Mouse (Mus musculus) lung, embryonic 14.5 days (tissue): ENCODE results near the gene Pclo. TPM values are rescaled to one million over a fixed set of nuclear protein-coding genes. Genes with fewer than 3 reads are reported as not detected.

ENCODE experiments used
- ATAC-seq: fragments of 200-750 bp; cut with Nextera tagmentation; 2 replicates; pipeline ENCODE4 v1.8.0; 2017; ENCODE audit warnings: mild to moderate bottlenecking, moderate TSS enrichment, moderate library complexity; ENCODE audit not compliant: insufficient read depth
- DNase-seq: peaks from one replicate; pipeline ENCODE4 v3.0.0-alpha.2; 2015
- H3K27ac ChIP-seq: fragments of 300-500 bp; sonication (generic); 2 replicates; pipeline ENCODE4 v1.5.1; 2014; ENCODE audit warnings: low read depth, mild to moderate bottlenecking, moderate library complexity
- H3K27me3 ChIP-seq: fragments of 300-500 bp; sonication (generic); 2 replicates; pipeline ENCODE4 v1.6.1; 2014; ENCODE audit warnings: low read length, control low read depth; ENCODE audit not compliant: insufficient read depth
- H3K36me3 ChIP-seq: fragments of 300-500 bp; sonication (generic); 2 replicates; pipeline ENCODE4 v1.6.1; 2014; ENCODE audit warnings: control low read depth; ENCODE audit not compliant: insufficient read depth
- H3K4me1 ChIP-seq: fragments of 300-500 bp; sonication (generic); 2 replicates; pipeline ENCODE4 v1.6.1; 2014; ENCODE audit warnings: antibody characterized with exemption, control low read depth; ENCODE audit not compliant: insufficient read depth
- H3K4me2 ChIP-seq: fragments of 300-500 bp; sonication (generic); 2 replicates; pipeline ENCODE4 v1.6.1; 2014; ENCODE audit warnings: mild to moderate bottlenecking
- H3K4me3 ChIP-seq: fragments of 300-500 bp; sonication (generic); 2 replicates; pipeline ENCODE4 v1.5.1; 2014; ENCODE audit warnings: low read depth, low read length
- H3K9ac ChIP-seq: fragments of 300-500 bp; sonication (generic); 2 replicates; pipeline ENCODE4 v1.6.1; 2014
- H3K9me3 ChIP-seq: fragments of 300-500 bp; sonication (generic); 2 replicates; pipeline ENCODE4 v1.6.1; 2016; ENCODE audit warnings: low read depth, low read length, control low read depth
- CTCF ChIP-seq: IDR thresholded peaks from 2 replicates; pipeline ENCODE4 v1.5.1; 2016; ENCODE audit warnings: antibody characterized with exemption, low read depth
- WGBS: fragments of 180-500 bp; shearing (Covaris S2); extraction: QIAGEN DNeasy Blood & Tissue Kit; methylation state at CpG from one replicate; pipeline ENCODE4 v1.1.7; 2014; 5-methylcytosine and 5-hydroxymethylcytosine counted together
- polyA plus RNA-seq: library from polyadenylated mRNA; unstranded; fragments of >200 nt; fragmentation: Nextera tagmentation; extraction: Ambion mirVana; gene quantifications from 2 replicates; pipeline ENCODE4 v1.2.1, GENCODE M21; 2014

Gene Pclo
- polyA plus RNA-seq, 1 experiment from 2014 or later: 0.43 TPM

DNA sequence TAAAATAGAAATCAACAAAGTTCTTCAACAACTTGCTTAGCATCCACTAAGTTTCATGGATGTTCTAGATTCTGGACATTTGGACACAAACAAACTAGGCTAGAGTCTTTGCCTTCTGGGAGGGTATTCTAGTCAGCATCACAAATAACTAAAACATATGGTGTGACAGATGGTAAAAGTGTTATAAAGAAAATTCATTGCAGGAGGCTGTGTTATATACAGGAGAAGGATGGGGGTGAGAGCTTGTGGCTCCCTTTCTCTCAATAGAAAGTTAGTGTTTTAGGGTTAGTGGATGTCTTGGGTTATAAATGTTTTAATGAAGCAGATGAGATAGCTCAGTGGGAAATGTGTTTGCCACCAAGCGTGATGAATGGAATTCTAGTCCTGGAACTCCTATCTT is 13.1 kb downstream of the Pclo start:
- DNase-seq: no peak

DNA sequence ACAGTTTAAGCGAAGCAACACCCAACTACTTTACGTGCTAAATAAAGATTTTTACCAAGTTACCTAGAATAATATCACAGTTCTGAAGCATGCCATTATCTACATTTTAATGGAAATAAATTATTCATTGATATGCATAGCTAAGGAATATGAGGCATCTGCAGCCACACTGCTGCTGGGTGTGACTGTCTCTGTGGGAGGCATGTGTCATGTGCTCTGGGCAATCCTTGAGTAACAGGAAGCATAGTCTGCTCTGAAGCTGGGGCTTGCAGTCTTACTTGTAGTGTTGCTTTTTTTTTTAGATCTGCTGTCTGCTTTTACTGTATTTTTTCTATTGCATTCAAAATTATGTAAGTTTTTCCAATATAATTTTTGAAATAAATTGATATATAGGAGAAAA is 17.2 kb downstream of the Pclo start:
- WGBS: 83% methylated on average over 2 of the region's 2 CpGs
- no peak for ATAC-seq
- H3K9ac ChIP-seq: no peak overlapping the region
- H3K4me3 ChIP-seq: no peak overlapping the region
- no peak for DNase-seq
- H3K27ac ChIP-seq: no peak overlapping the region
- H3K36me3 ChIP-seq: no peaks in the 10 kb centered on the region
- no peaks in the 10 kb centered on the region for H3K4me1 ChIP-seq
- no peaks in the 10 kb centered on the region for H3K27me3 ChIP-seq
- H3K9me3 ChIP-seq: no peaks in the 10 kb centered on the region
- H3K4me2 ChIP-seq: no peak overlapping the region
- TF ChIP-seq CTCF: no peak

More for the DNA sequence above, 13.1 kb downstream of the Pclo start:
- no peak overlapping the region for H3K4me3 ChIP-seq
- no peak overlapping the region for H3K9ac ChIP-seq
- H3K27ac ChIP-seq: no peak overlapping the region
- H3K27me3 ChIP-seq: no peaks in the 10 kb centered on the region
- no peak for ATAC-seq
- TF ChIP-seq CTCF: no peak
- WGBS: 49% methylated on average over 1 of the region's 1 CpGs
- no peak overlapping the region for H3K4me2 ChIP-seq
- H3K4me1 ChIP-seq: no peaks in the 10 kb centered on the region
- no peaks in the 10 kb centered on the region for H3K36me3 ChIP-seq
- H3K9me3 ChIP-seq: no peaks in the 10 kb centered on the region

DNA sequence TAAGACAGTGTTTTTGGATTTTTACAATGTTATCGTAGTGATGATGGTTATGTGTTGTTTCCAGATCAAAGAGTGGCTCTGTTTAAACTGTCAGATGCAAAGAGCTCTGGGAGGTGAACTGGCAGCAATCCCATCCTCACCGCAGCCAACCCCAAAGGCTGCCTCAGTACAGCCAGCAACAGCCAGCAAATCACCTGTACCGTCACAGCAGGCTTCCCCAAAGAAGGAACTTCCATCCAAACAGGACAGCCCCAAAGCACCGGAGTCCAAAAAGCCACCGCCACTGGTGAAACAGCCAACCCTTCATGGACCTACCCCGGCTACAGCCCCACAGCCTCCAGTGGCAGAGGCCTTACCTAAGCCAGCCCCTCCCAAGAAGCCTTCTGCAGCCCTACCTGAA is 24.6 kb downstream of the Pclo start:
- Histone ChIP-seq H3K4me3 (no peak overlapping the region), H3K4me1 (no peaks in the 10 kb centered on the region), H3K4me2 (no peak overlapping the region), H3K27me3 (no peaks in the 10 kb centered on the region), H3K9ac (no peak overlapping the region), H3K9me3 (no peaks in the 10 kb centered on the region), H3K27ac (no peak overlapping the region), H3K36me3 (no peaks in the 10 kb centered on the region)
- no peak for TF ChIP-seq CTCF
- DNase-seq (no peak), ATAC-seq (no peak)
- 68% methylated on average over 6 of the region's 6 CpGs for WGBS

GRCm38 (mm10) chr5:14539961-14540627 is 25.4 kb downstream of the Pclo start:
- Histone ChIP-seq H3K4me1 (no peaks in the 10 kb centered on the region), H3K27me3 (no peaks in the 10 kb centered on the region), H3K36me3 (no peaks in the 10 kb centered on the region), H3K9me3 (no peaks in the 10 kb centered on the region), H3K27ac (no peak overlapping the region), H3K4me3 (no peak overlapping the region), H3K9ac (no peak overlapping the region), H3K4me2 (no peak overlapping the region)
- DNase-seq (no peak), ATAC-seq (no peak)
- TF ChIP-seq CTCF: no peak
- WGBS: 65% methylated on average over 13 of the region's 13 CpGs

GRCm38 (mm10) chr5:14575626-14576025 is 60.9 kb downstream of the Pclo start:
- no peaks in the 10 kb centered on the region for H3K36me3 ChIP-seq
- H3K9ac ChIP-seq: no peak overlapping the region
- H3K27ac ChIP-seq: no peak overlapping the region
- no peaks in the 10 kb centered on the region for H3K27me3 ChIP-seq
- no peak overlapping the region for H3K4me3 ChIP-seq
- DNase-seq (no peak), ATAC-seq (no peak)
- no peak for TF ChIP-seq CTCF
- H3K4me2 ChIP-seq: no peak overlapping the region
- no peaks in the 10 kb centered on the region for H3K9me3 ChIP-seq
- no peaks in the 10 kb centered on the region for H3K4me1 ChIP-seq
- 83% methylated on average over 3 of the region's 3 CpGs for WGBS

DNA sequence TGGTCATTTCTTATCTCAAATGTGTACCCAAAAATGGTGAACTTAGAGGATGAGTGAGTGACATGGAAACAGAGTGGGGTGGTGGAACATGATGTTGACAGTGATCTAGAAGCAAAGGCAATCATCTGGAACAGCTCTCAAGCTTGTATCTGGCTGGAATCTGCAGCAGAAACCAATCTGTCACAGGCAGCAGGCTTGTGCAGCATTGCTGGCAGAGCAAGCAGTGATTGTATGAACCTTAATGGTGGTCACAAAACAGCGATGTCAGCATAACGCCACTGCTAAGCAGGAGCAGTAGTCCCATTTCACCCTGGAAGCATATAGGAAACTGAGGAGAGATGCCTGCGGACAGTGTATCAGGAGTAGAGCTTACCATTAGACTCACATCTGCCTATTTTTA is 76.8 kb downstream of the Pclo start:
- Histone ChIP-seq H3K4me1 (no peaks in the 10 kb centered on the region), H3K27ac (no peak overlapping the region), H3K36me3 (no peaks in the 10 kb centered on the region), H3K4me2 (no peak overlapping the region), H3K27me3 (no peaks in the 10 kb centered on the region), H3K4me3 (no peak overlapping the region), H3K9ac (no peak overlapping the region), H3K9me3 (no peaks in the 10 kb centered on the region)
- no peak for TF ChIP-seq CTCF
- WGBS: 77% methylated on average over 3 of the region's 3 CpGs
- no peak for ATAC-seq
- no peak for DNase-seq

- no peak for ATAC-seq
- Histone ChIP-seq H3K4me1 (no peaks in the 10 kb centered on the region), H3K27me3 (no peaks in the 10 kb centered on the region), H3K27ac (no peak overlapping the region), H3K4me2 (no peak overlapping the region), H3K9ac (no peak overlapping the region), H3K4me3 (no peak overlapping the region), H3K36me3 (no peaks in the 10 kb centered on the region), H3K9me3 (no peaks in the 10 kb centered on the region)
- WGBS: 68% methylated on average over 2 of the region's 2 CpGs
- no peak for TF ChIP-seq CTCF
- no peak for DNase-seq
These were observed 80.8 kb downstream of the Pclo start for GRCm38 (mm10) chr5:14595426-14596013.

DNA sequence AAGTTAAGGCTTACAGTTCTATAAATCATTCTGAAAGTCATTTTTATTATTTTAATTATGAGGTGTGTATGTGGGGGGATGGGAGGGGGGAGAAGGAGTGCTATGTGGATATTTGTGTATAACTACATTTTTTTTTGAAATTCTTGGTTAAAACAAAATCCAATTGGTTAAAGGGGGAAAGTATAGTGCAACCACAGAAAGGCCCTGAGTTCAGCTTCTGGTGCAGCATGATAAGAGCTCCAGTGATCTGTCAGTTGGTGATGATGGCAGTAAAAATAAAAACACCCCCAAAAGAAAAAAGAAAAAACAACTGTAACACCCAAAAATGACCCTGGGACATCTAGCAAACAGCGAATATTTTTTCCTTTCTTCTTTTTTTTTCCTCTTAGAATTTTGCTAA is 93.6 kb downstream of the Pclo start:
- no peaks in the 10 kb centered on the region for H3K36me3 ChIP-seq
- WGBS: 61% methylated on average over 1 of the region's 1 CpGs
- no peaks in the 10 kb centered on the region for H3K4me1 ChIP-seq
- H3K4me3 ChIP-seq: no peak overlapping the region
- H3K9me3 ChIP-seq: no peaks in the 10 kb centered on the region
- no peak overlapping the region for H3K4me2 ChIP-seq
- DNase-seq (no peak), ATAC-seq (no peak)
- TF ChIP-seq CTCF: no peak
- no peaks in the 10 kb centered on the region for H3K27me3 ChIP-seq
- no peak overlapping the region for H3K9ac ChIP-seq
- no peak overlapping the region for H3K27ac ChIP-seq
